Mouse (Mus musculus) liver, adult 2 months (tissue): Measurements from ENCODE around the gene Clec4f. TPM values are rescaled to one million over a fixed set of nuclear protein-coding genes. Genes with fewer than 3 reads are reported as not detected.

Source experiments
- DNase-seq: peaks from one replicate; pipeline ENCODE4 v3.0.0-alpha.2; 2011; ENCODE audit warnings: low read depth, low spot score; ENCODE audit errors: extremely low read depth
- H3K27ac ChIP-seq: fragments of 200-500 bp; replicated peaks from 2 replicates; pipeline ENCODE4 v1.5.1; 2012; ENCODE audit warnings: low read depth, mild to moderate bottlenecking, control low read depth, inconsistent platforms, low read length; ENCODE audit not compliant: insufficient read depth
- H3K27me3 ChIP-seq: fragments of 200-500 bp; 2 replicates; pipeline ENCODE4 v1.6.1; 2012; ENCODE audit warnings: mild to moderate bottlenecking, moderate library complexity, low read length, inconsistent platforms; ENCODE audit not compliant: control insufficient read depth, insufficient read depth
- H3K36me3 ChIP-seq: fragments of 200-500 bp; 2 replicates; pipeline ENCODE4 v1.6.1; 2012; ENCODE audit warnings: low read length, inconsistent platforms; ENCODE audit not compliant: control insufficient read depth, insufficient read depth
- H3K4me1 ChIP-seq: fragments of 200-500 bp; 2 replicates; pipeline ENCODE4 v1.6.1; 2011; ENCODE audit warnings: low read length; ENCODE audit not compliant: control insufficient read depth, insufficient read depth
- H3K4me3 ChIP-seq: fragments of 200-500 bp; 2 replicates; pipeline ENCODE4 v1.5.1; 2011; ENCODE audit warnings: low read depth, mild to moderate bottlenecking, control low read depth, low read length, moderate library complexity; ENCODE audit not compliant: insufficient read depth
- H3K79me2 ChIP-seq: fragments of 200-500 bp; 2 replicates; pipeline ENCODE4 v1.6.1; 2012; ENCODE audit warnings: inconsistent platforms, mild to moderate bottlenecking, low read length, moderate library complexity; ENCODE audit not compliant: control insufficient read depth, insufficient read depth
- H3K9ac ChIP-seq: fragments of 200-500 bp; 2 replicates; pipeline ENCODE4 v1.6.1; 2012; ENCODE audit warnings: low read depth, mild to moderate bottlenecking, control low read depth, inconsistent platforms, low read length
- CTCF ChIP-seq: fragments of 200-500 bp; IDR thresholded peaks from 2 replicates; pipeline ENCODE4 v1.5.1; 2011; ENCODE audit warnings: low read depth, low read length, control low read depth
- POLR2A ChIP-seq: fragments of 200-500 bp; IDR thresholded peaks from 2 replicates; pipeline ENCODE4 v1.6.1; 2011; ENCODE audit warnings: low read length, control low read depth; ENCODE audit not compliant: insufficient read depth; ENCODE audit errors: extremely low read depth
- WGBS: fragments of 180-500 bp; shearing (Covaris S2); methylation state at CpG from one replicate; pipeline ENCODE4 v1.1.7; 2018; 5-methylcytosine and 5-hydroxymethylcytosine counted together
- polyA plus RNA-seq: library from polyadenylated mRNA; depleted of rRNA; stranded (reverse); fragments of >200 nt; gene quantifications from 2 replicates; pipeline ENCODE4 v1.2.3, GENCODE M21; 2012
- total RNA-seq: library from RNA; depleted of rRNA; stranded (reverse); fragments of >200 nt; gene quantifications from 2 replicates; pipeline ENCODE4 v1.2.3, GENCODE M21; 2014

Gene Clec4f
- total and polyA plus RNA-seq, 2 experiments = 52.3 to 171 TPM

GRCm38 (mm10) chr6:83631815-83632214 lies 24.2 kb downstream of the Clec4f start:
- Histone ChIP-seq H3K9ac (no peak overlapping the region), H3K4me3 (no peak overlapping the region), H3K27ac (peak overlapping the region; percentile 33; the same call in 1 of the 2 replicates), H3K79me2 (no peaks in the 10 kb centered on the region), H3K36me3 (no peaks in the 10 kb centered on the region), H3K4me1 (no peaks in the 10 kb centered on the region), H3K27me3 (no peaks in the 10 kb centered on the region)
- 79% methylated on average over 4 of the region's 4 CpGs for WGBS
- DNase-seq = peak; percentile 59
- TF ChIP-seq CTCF (no peak), POLR2A (no peak)

DNA sequence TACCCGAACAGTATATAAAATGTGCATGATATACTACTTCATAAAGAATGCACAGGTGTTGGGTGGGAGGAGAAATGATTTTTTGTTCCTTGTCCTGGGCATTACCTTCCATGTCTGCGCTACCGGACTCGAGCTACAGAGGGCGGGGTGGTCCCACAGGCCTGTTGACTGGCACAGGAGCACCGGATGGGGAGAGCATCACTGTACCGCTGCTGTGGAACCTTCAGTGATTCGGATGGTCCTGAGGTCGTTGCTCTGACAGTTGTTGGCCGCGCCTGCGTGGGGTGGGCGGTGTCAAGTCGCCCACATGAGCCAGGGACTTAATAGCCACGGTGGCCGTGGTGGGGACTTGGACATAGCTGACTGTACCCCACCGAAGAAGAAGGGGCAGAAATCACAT lies 29.2 kb downstream of the Clec4f start:
- Histone ChIP-seq H3K27me3 (no peaks in the 10 kb centered on the region), H3K9ac (no peak overlapping the region), H3K36me3 (no peaks in the 10 kb centered on the region), H3K4me3 (no peak overlapping the region), H3K79me2 (no peaks in the 10 kb centered on the region), H3K4me1 (no peaks in the 10 kb centered on the region), H3K27ac (no peak overlapping the region)
- no peak for DNase-seq
- TF ChIP-seq CTCF = no peak
- TF ChIP-seq POLR2A = no peak
- WGBS = 57% methylated on average over 17 of the region's 17 CpGs

- no peaks in the 10 kb centered on the region for H3K79me2 ChIP-seq
- no peak overlapping the region for H3K27ac ChIP-seq
- no peak overlapping the region for H3K4me3 ChIP-seq
- no peak for DNase-seq
- H3K27me3 ChIP-seq = no peaks in the 10 kb centered on the region
- WGBS = 77% methylated on average over 9 of the region's 9 CpGs
- H3K36me3 ChIP-seq = no peaks in the 10 kb centered on the region
- H3K4me1 ChIP-seq = no peaks in the 10 kb centered on the region
- TF ChIP-seq CTCF (no peak), POLR2A (no peak)
- H3K9ac ChIP-seq = no peak overlapping the region
These were observed 36.0 kb downstream of the Clec4f start for GRCm38 (mm10) chr6:83619955-83620354.

DNA sequence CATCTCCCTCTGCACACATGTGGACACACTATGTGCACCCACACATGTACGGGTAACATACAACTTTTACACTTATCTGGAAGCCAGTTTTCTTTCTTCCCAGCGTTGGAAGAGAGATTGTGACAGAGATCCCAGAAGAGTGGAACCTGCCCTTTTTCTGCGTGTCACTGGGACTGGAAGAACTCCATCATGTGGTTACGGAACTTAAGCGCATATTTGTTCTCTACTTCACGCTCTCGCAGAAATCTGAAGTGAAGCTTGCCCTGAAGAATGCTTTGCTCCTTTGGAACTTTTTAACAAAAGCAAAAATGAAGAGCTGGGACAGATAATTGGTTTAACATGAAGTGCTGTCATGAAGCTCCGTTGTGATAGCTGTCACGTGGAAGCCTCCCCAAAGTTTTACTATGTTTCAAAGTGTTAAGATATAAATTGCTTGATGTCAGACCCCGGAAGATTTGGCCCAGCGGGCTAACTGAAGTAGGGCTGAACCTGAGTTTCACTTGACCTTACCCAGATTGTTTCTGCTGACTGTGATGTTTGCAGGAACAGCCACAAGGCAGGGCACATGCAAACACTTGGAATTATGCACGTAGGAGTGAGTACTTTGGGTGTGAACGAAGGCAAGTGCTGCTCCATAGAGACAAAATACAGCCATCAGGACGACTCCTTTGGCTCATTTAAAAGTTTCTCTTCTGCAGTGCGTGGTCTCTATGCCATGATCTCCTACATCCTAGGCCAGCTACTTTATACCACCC lies 38.2 kb downstream of the Clec4f start:
- no peak for TF ChIP-seq CTCF
- TF ChIP-seq POLR2A = no peak
- no peaks in the 10 kb centered on the region for H3K4me1 ChIP-seq
- no peaks in the 10 kb centered on the region for H3K36me3 ChIP-seq
- no peak for DNase-seq
- no peaks in the 10 kb centered on the region for H3K27me3 ChIP-seq
- no peaks in the 10 kb centered on the region for H3K79me2 ChIP-seq
- no peak overlapping the region for H3K4me3 ChIP-seq
- 82% methylated on average over 15 of the region's 15 CpGs for WGBS
- no peak overlapping the region for H3K27ac ChIP-seq
- H3K9ac ChIP-seq = no peak overlapping the region

DNA sequence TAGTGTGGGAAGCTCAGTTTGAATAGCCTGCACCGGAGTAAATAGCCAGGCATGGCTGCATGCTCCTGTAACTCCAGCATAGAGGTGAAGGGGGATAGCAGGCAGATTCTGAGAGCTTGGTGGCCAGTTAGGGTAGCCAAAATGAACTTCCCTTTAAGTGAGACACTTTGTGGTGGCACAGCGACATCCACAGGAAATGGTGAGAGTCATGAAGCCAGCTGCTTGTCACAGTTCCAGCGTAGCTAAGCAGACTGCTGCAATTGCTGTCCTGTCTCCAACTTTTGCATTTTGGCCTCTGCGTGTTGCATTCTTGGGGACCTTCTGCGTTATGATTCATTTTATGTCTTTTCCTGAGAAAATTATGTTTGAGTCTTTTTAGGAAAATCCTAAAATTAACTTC lies 39.5 kb downstream of the Clec4f start:
- WGBS = 58% methylated on average over 5 of the region's 5 CpGs
- Histone ChIP-seq H3K27ac (no peak overlapping the region), H3K4me3 (no peak overlapping the region), H3K79me2 (no peaks in the 10 kb centered on the region), H3K4me1 (no peaks in the 10 kb centered on the region), H3K27me3 (no peaks in the 10 kb centered on the region), H3K36me3 (no peaks in the 10 kb centered on the region), H3K9ac (no peak overlapping the region)
- DNase-seq = no peak
- TF ChIP-seq CTCF (peak; percentile 46), POLR2A (no peak)

GRCm38 (mm10) chr6:83614469-83614868 lies 41.5 kb downstream of the Clec4f start:
- Histone ChIP-seq H3K27ac (no peak overlapping the region), H3K4me1 (no peaks in the 10 kb centered on the region), H3K79me2 (no peaks in the 10 kb centered on the region), H3K9ac (no peak overlapping the region), H3K36me3 (no peaks in the 10 kb centered on the region), H3K27me3 (no peaks in the 10 kb centered on the region), H3K4me3 (no peak overlapping the region)
- WGBS = 89% methylated on average over 4 of the region's 4 CpGs
- TF ChIP-seq POLR2A = no peak
- no peak for TF ChIP-seq CTCF
- no peak for DNase-seq
